Mouse (Mus musculus): ENCODE measurements around the gene Snip1.

GRCm38 (mm10) chr4:125078698-125079097 lies 12.2 kb downstream of the Snip1 start:
- TF ChIP-seq USF1 (IDR thresholded peaks at IDR 0.05; ENCODE audit: low read depth, low read length) (no peak), CTCF (conservative IDR thresholded peaks at IDR 0.05 in 1 of 2, IDR thresholded peaks at IDR 0.05 in 1 of 2; ENCODE audit: low read depth in 2 of 2, low read length in 2 of 2) (no peak), TBP (conservative IDR thresholded peaks at IDR 0.05; ENCODE audit: low read depth, low read length) (no peak), BHLHE40 (IDR thresholded peaks at IDR 0.05; ENCODE audit: low read depth, low read length) (no peak), POLR2AphosphoS2 (IDR thresholded peaks at IDR 0.05; ENCODE audit: low read depth, low read length) (no peak), POLR2A (IDR thresholded peaks at IDR 0.05; ENCODE audit: low read depth, low read length) (no peak), MAZ (IDR thresholded peaks at IDR 0.05; ENCODE audit: low read depth, low read length) (no peak), MEF2A (IDR thresholded peaks at IDR 0.05; ENCODE audit: borderline replicate concordance, low read depth, low read length) (no peak), ZNF384 (IDR thresholded peaks at IDR 0.05; ENCODE audit: low read depth, low read length) (no peak), USF2 (conservative IDR thresholded peaks at IDR 0.05; ENCODE audit: low read depth, low read length) (no peak), JUND (conservative IDR thresholded peaks at IDR 0.05; ENCODE audit: low read depth, low read length) (no peak)

All from CH12.LX (cell line).